Mouse (Mus musculus) lung, embryonic 14.5 days (tissue): ENCODE data around the gene Rsu1. TPM values are rescaled to one million over a fixed set of nuclear protein-coding genes. Genes with fewer than 3 reads are reported as not detected.

Source experiments
- ATAC-seq: fragments of 200-750 bp; cut with Nextera tagmentation; 2 replicates; pipeline ENCODE4 v1.8.0; 2017; ENCODE audit warnings: mild to moderate bottlenecking, moderate TSS enrichment, moderate library complexity; ENCODE audit not compliant: insufficient read depth
- DNase-seq: peaks from one replicate; pipeline ENCODE4 v3.0.0-alpha.2; 2015
- H3K27ac ChIP-seq: fragments of 300-500 bp; sonication (generic); 2 replicates; pipeline ENCODE4 v1.5.1; 2014; ENCODE audit warnings: low read depth, mild to moderate bottlenecking, moderate library complexity
- H3K27me3 ChIP-seq: fragments of 300-500 bp; sonication (generic); 2 replicates; pipeline ENCODE4 v1.6.1; 2014; ENCODE audit warnings: low read length, control low read depth; ENCODE audit not compliant: insufficient read depth
- H3K36me3 ChIP-seq: fragments of 300-500 bp; sonication (generic); 2 replicates; pipeline ENCODE4 v1.6.1; 2014; ENCODE audit warnings: control low read depth; ENCODE audit not compliant: insufficient read depth
- H3K4me1 ChIP-seq: fragments of 300-500 bp; sonication (generic); 2 replicates; pipeline ENCODE4 v1.6.1; 2014; ENCODE audit warnings: antibody characterized with exemption, control low read depth; ENCODE audit not compliant: insufficient read depth
- H3K4me2 ChIP-seq: fragments of 300-500 bp; sonication (generic); 2 replicates; pipeline ENCODE4 v1.6.1; 2014; ENCODE audit warnings: mild to moderate bottlenecking
- H3K4me3 ChIP-seq: fragments of 300-500 bp; sonication (generic); 2 replicates; pipeline ENCODE4 v1.5.1; 2014; ENCODE audit warnings: low read depth, low read length
- H3K9ac ChIP-seq: fragments of 300-500 bp; sonication (generic); 2 replicates; pipeline ENCODE4 v1.6.1; 2014
- H3K9me3 ChIP-seq: fragments of 300-500 bp; sonication (generic); 2 replicates; pipeline ENCODE4 v1.6.1; 2016; ENCODE audit warnings: low read depth, low read length, control low read depth
- CTCF ChIP-seq: IDR thresholded peaks from 2 replicates; pipeline ENCODE4 v1.5.1; 2016; ENCODE audit warnings: antibody characterized with exemption, low read depth
- WGBS: fragments of 180-500 bp; shearing (Covaris S2); extraction: QIAGEN DNeasy Blood & Tissue Kit; methylation state at CpG from one replicate; pipeline ENCODE4 v1.1.7; 2014; 5-methylcytosine and 5-hydroxymethylcytosine counted together
- polyA plus RNA-seq: library from polyadenylated mRNA; unstranded; fragments of >200 nt; fragmentation: Nextera tagmentation; extraction: Ambion mirVana; gene quantifications from 2 replicates; pipeline ENCODE4 v1.2.1, GENCODE M21; 2014

Rsu1 gene
- polyA plus RNA-seq: 144 and 155 TPM in 2 replicates

GRCm38 (mm10) chr2:13271165-13271957, at the start of gene Rsu1:
Rsu1 (minus strand) TSS chr2:13271415.
- peak within 1 kb of the TSS; percentile 82 for H3K4me2 ChIP-seq
- 0 out of 2 replicates have a peak, but pooled peaks cover 3% of the 10 kb centered on the region for H3K4me1 ChIP-seq
- H3K36me3 ChIP-seq: peaks cover 3% of the 10 kb centered on the region; the same call in 1 of the 2 replicates
- under 1% methylated on average over 37 of the region's 37 CpGs for WGBS
- peak within 1 kb of the TSS; percentile 51 for H3K4me3 ChIP-seq
- peak within 1 kb of the TSS; percentile 63; the same call in 1 of the 2 replicates for H3K27ac ChIP-seq
- DNase-seq (peak; percentile 100), ATAC-seq (peak; percentile 100)
- peak within 1 kb of the TSS; percentile 66 for H3K9ac ChIP-seq
- no peaks in the 10 kb centered on the region for H3K9me3 ChIP-seq
- H3K27me3 ChIP-seq: no peaks in the 10 kb centered on the region
- no peak for TF ChIP-seq CTCF

DNA sequence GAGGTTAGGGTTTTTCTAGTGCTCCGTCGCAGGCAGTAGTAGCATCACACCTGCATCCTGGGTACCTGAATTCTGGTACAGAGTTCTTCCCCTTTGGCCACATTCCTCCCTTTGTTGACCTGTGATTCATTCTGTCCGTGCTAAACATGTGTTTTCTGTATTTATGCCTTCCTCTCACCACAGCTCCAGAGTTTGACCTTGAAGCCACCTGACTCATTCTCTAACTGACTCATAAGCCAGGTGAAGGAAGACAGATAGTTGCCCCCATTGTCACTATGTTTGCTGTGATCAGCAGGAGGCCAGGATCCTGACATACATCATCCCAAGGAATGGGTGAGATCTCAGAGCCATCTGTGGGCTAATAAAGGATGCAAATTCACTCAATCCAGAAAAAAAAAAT, 32.2 kb upstream of the Rsu1 start:
- 77% methylated on average over 3 of the region's 3 CpGs for WGBS

DNA sequence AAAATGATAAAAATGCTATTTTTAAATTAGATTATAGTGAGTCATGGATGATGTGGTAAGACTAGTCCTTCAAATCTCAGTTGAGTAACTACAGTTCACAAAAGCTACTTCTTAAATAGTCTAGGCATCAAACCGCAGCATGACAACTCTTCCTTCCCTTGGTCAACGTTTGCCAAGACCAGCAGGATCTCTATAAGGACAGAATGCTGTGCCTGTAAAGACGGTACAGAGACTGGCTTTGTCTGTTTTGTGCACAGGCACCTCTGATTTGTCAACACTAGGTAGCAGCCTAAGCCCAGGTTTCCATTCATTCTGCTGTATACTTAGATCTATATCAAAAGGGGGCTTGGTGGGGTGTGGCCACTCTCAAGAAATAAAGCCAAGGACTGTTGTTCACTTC, 27.8 kb upstream of the Rsu1 start:
- Histone ChIP-seq H3K27ac (no peak overlapping the region), H3K4me2 (no peak overlapping the region), H3K4me3 (no peak overlapping the region), H3K36me3 (no peaks in the 10 kb centered on the region), H3K9ac (no peak overlapping the region), H3K27me3 (no peaks in the 10 kb centered on the region), H3K9me3 (no peaks in the 10 kb centered on the region), H3K4me1 (no peaks in the 10 kb centered on the region)
- peak; percentile 49 for TF ChIP-seq CTCF
- WGBS: 32% methylated on average over 3 of the region's 3 CpGs
- ATAC-seq (no peak; the same call in 1 of the 2 replicates), DNase-seq (peak; percentile 58)

More for the DNA sequence above, 32.2 kb upstream of the Rsu1 start:
- H3K4me1 ChIP-seq: no peaks in the 10 kb centered on the region
- no peak overlapping the region for H3K4me2 ChIP-seq
- H3K9ac ChIP-seq: no peak overlapping the region
- H3K9me3 ChIP-seq: no peaks in the 10 kb centered on the region
- no peak overlapping the region for H3K4me3 ChIP-seq
- DNase-seq (no peak), ATAC-seq (no peak)
- no peaks in the 10 kb centered on the region for H3K27me3 ChIP-seq
- H3K36me3 ChIP-seq: no peaks in the 10 kb centered on the region
- no peak overlapping the region for H3K27ac ChIP-seq
- TF ChIP-seq CTCF: no peak

DNA sequence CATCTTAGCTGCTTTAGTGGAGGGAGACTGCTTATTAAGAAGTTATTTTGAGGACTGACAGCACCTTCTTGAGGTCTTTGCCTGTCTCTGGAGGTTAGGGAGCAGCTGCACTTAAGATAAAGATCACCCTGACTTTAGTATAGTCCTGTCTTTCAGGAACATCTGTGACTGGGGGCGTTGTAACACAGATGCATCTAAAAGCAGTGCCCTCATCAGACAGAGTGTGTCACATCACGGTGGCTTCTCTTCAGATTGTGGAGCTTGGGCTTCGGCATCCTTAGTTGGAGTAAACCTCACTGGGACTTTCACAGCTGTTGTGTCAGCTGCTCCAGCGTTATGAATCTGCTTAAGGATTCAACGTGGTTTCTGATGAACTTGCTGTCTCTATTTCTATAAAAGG, 26.5 kb upstream of the Rsu1 start:
- Histone ChIP-seq H3K9ac (no peak overlapping the region), H3K4me1 (no peaks in the 10 kb centered on the region), H3K27ac (no peak overlapping the region), H3K36me3 (no peaks in the 10 kb centered on the region), H3K9me3 (no peaks in the 10 kb centered on the region), H3K27me3 (no peaks in the 10 kb centered on the region), H3K4me3 (no peak overlapping the region), H3K4me2 (no peak overlapping the region)
- 46% methylated on average over 5 of the region's 5 CpGs for WGBS
- DNase-seq: no peak
- no peak for TF ChIP-seq CTCF
- ATAC-seq: no peak

DNA sequence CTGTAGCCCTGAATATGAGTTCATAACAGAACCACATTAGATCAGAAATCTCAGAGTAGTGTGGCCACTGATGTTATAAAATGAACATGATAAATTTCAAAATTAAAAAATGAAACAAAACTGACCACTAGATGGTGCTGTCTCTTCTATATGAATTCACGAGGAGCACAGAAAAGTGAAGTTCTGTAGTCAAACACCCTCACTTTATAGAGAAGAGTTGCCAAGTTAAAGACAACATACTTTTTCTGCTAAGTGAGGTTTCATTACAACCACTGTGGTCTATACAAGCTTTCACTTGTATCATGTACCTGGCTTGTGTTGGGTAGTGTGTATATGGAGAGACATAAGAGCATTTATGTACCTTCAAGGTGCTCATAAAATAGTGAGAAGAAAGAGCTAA, 19.4 kb upstream of the Rsu1 start:
- no peak overlapping the region for H3K9ac ChIP-seq
- peak; percentile 71 for TF ChIP-seq CTCF
- H3K4me1 ChIP-seq: no peaks in the 10 kb centered on the region
- no peaks in the 10 kb centered on the region for H3K36me3 ChIP-seq
- WGBS: 2% methylated on average over 1 of the region's 1 CpGs
- no peak overlapping the region for H3K4me2 ChIP-seq
- no peak overlapping the region for H3K4me3 ChIP-seq
- no peaks in the 10 kb centered on the region for H3K27me3 ChIP-seq
- no peaks in the 10 kb centered on the region for H3K9me3 ChIP-seq
- ATAC-seq: peak; percentile 60
- no peak overlapping the region for H3K27ac ChIP-seq
- DNase-seq: peak; percentile 93

DNA sequence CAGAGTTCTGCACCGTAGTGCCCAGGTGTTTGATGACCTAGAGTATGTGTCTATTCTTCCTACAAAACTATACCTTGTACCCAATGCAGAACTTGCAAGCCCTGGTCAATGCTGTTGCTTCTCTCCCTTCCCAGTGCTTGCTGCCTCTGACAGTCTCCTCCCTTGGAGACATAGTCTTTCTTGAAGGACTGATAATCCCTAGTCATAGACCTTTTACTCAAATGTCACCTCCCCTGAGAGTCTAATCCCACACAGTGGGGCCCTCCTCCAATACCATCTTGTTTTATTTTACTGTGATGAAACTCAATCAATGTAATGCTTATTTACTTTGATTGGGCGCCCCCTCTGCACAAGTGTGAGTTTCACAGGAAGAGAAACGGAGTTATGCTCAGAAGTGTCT, 18.9 kb upstream of the Rsu1 start:
- ATAC-seq (no peak), DNase-seq (no peak)
- H3K27ac ChIP-seq: no peak overlapping the region
- H3K4me2 ChIP-seq: no peak overlapping the region
- no peak for TF ChIP-seq CTCF
- no peaks in the 10 kb centered on the region for H3K27me3 ChIP-seq
- no peaks in the 10 kb centered on the region for H3K4me1 ChIP-seq
- no peak overlapping the region for H3K9ac ChIP-seq
- WGBS: 68% methylated on average over 3 of the region's 3 CpGs
- no peaks in the 10 kb centered on the region for H3K9me3 ChIP-seq
- no peak overlapping the region for H3K4me3 ChIP-seq
- no peaks in the 10 kb centered on the region for H3K36me3 ChIP-seq

GRCm38 (mm10) chr2:13278114-13278862, 7.1 kb upstream of the Rsu1 start:
- H3K4me2 ChIP-seq: no peak overlapping the region
- no peaks in the 10 kb centered on the region for H3K9me3 ChIP-seq
- WGBS: 52% methylated on average over 10 of the region's 10 CpGs
- no peaks in the 10 kb centered on the region for H3K27me3 ChIP-seq
- DNase-seq (peak; percentile 77), ATAC-seq (peak; percentile 47; the same call in 1 of the 2 replicates)
- H3K27ac ChIP-seq: no peak overlapping the region
- peak; percentile 79 for TF ChIP-seq CTCF
- H3K36me3 ChIP-seq: no peaks in the 10 kb centered on the region
- no peak overlapping the region for H3K9ac ChIP-seq
- no peaks in the 10 kb centered on the region for H3K4me1 ChIP-seq
- H3K4me3 ChIP-seq: no peak overlapping the region
